Mouse (Mus musculus) brain, adult 2 months (tissue): Measurements from ENCODE around the gene Pawr.
"Not testable (repeated sequence)": the region's sequence is repeated elsewhere in the genome, so short reads cannot be mapped to it uniquely, and the experiment has no call there.

Source experiments
- DNase-seq: peaks from one replicate; pipeline ENCODE4 v3.0.0; 2011; ENCODE audit warnings: low read depth, low spot score

Pawr gene

GRCm38 (mm10) chr10:108435616-108436015, 103.7 kb downstream of the Pawr start:
- peak; percentile 85 for DNase-seq

GRCm38 (mm10) chr10:108436365-108436764, 104.4 kb downstream of the Pawr start:
- no peak for DNase-seq

GRCm38 (mm10) chr10:108440251-108440650, 108.3 kb downstream of the Pawr start:
- DNase-seq, result not testable (repeated sequence)

GRCm38 (mm10) chr10:108443931-108444876, 112.3 kb downstream of the Pawr start:
- DNase-seq, result no peak

GRCm38 (mm10) chr10:108445123-108445522, 113.2 kb downstream of the Pawr start:
- no peak for DNase-seq

- DNase-seq, result no peak
These were observed 113.7 kb downstream of the Pawr start for GRCm38 (mm10) chr10:108445606-108446005.

- peak; percentile 74 for DNase-seq
These were observed 114.4 kb downstream of the Pawr start for GRCm38 (mm10) chr10:108446041-108446931.

GRCm38 (mm10) chr10:108447211-108447610, 115.3 kb downstream of the Pawr start:
- no peak for DNase-seq

- DNase-seq, result no peak
These were observed 116.5 kb downstream of the Pawr start for GRCm38 (mm10) chr10:108448421-108448820.

GRCm38 (mm10) chr10:108450401-108450800, 118.5 kb downstream of the Pawr start:
- DNase-seq, result no peak

GRCm38 (mm10) chr10:108451516-108451915, 119.6 kb downstream of the Pawr start:
- DNase-seq, result peak; percentile 54

GRCm38 (mm10) chr10:108452421-108452820, 120.5 kb downstream of the Pawr start:
- no peak for DNase-seq

- no peak for DNase-seq
These were observed 121.6 kb downstream of the Pawr start for GRCm38 (mm10) chr10:108453561-108453960.

- peak; percentile 88 for DNase-seq
These were observed 122.8 kb downstream of the Pawr start for GRCm38 (mm10) chr10:108454691-108455117.

GRCm38 (mm10) chr10:108455204-108455603, 123.3 kb downstream of the Pawr start:
- DNase-seq, result no peak

- peak; percentile 55 for DNase-seq
These were observed 124.0 kb downstream of the Pawr start for GRCm38 (mm10) chr10:108455883-108456282.

- DNase-seq, result peak; percentile 60
These were observed 125.1 kb downstream of the Pawr start for GRCm38 (mm10) chr10:108457054-108457453.

- DNase-seq, result no peak
These were observed 129.9 kb downstream of the Pawr start for GRCm38 (mm10) chr10:108461862-108462261.
